Mouse (Mus musculus): ENCODE results near the gene Ahnak2. TPM values are rescaled to one million over a fixed set of nuclear protein-coding genes. Genes with fewer than 3 reads are reported as not detected.
"Not testable (repeated sequence)": the region's sequence is repeated elsewhere in the genome, so short reads cannot be mapped to it uniquely, and the experiment has no call there.

The Ahnak2 gene
- total RNA-seq, 2 experiments from 2014 or later, result 15.3 to 16.6 TPM

DNA sequence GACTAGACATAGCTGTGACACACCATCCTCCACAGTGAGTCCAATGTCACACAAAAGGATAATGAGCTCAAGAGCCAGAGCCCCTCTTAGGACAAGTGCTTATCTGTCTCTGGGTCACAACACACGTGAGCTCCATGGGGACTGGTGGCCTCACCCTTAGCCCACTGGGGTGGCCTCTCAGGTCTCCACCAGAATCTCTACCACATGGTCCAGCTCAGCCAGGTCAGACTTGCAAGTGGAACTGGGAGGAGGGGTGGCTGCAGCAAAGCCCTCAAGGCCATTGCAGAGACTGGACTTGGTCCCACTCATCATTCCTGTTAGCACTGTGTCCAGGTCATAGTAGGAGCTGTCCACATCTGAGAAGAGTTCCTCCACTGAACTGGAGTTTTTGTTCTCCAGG lies 18.8 kb upstream of the Ahnak2 start:
- no peak for DNase-seq

DNA sequence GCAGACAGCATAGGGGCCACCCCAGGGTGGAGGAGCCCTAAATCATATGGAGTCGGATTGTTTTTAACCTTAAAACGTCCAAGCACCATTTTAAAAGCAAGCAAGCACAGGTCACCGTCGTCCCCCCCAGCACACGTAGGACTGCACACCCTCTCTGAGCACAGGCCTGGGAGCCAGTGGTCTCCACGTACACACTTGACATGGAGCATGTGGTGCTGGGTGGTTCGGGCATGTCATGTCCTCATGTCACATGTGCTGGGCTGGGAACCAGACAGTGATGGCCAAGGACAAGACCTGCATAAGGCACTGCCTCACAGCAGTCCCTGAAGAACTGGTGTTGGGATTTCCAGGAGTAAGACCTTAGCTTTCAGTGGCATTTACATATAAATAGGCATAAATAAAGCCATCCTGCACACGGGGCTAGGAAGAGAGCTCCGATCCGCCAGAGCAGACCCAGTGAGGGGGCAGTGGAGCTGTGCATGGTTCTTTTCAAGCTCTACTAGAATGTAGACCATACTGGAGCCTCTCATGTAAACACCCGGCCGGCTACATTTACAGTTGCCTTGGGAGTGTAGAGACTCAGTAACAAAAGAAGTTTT lies 18.0 kb upstream of the Ahnak2 start:
- DNase-seq, result no peak

GRCm38 (mm10) chr12:112819057-112819662 lies 16.7 kb upstream of the Ahnak2 start:
- DNase-seq, result no peak

- DNase-seq, result not testable (repeated sequence)
These were observed 14.4 kb upstream of the Ahnak2 start for GRCm38 (mm10) chr12:112816866-112817265.

- DNase-seq, result peak in 1 of 2 experiments; percentile 69
These were observed 13.8 kb upstream of the Ahnak2 start for GRCm38 (mm10) chr12:112816294-112816693.

DNA sequence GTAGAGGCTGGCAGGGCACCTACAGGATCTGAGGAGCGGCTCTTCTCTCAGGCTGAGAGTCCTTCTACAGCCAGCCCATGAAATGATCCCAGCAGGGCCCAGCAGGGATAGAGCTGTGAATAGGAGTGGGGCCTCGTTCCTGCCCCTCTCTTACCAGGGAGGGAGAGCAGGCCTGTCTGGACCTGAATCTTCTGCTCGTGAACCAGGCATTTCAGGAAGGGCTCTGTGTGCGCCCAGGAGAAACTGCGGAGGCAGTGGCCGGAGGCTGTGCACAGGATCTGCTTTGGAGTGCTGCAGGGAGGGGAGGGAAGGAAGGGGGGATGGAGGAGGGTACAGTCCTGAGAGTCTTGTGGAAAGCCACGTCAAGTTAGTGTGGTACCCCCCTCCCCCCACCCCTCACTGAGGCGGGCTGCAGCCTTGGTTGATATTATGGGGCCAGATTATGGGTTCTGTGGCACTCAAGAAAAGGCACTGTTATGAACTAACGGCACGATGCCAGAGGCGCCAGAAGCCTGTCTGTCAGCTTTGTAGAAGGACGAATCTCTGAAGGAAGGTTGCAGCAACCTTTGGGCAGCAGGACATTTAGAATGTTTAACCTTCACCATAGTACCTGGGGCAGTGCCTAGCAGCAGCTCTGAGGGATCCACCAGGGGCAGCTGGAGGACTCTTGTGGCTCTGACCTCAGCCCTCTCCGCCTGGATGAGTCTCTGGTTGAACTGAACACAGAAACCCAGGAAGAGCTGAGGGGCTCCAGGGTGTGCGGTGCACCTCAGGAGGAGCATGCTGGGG lies 12.4 kb upstream of the Ahnak2 start:
- no peak for DNase-seq

DNA sequence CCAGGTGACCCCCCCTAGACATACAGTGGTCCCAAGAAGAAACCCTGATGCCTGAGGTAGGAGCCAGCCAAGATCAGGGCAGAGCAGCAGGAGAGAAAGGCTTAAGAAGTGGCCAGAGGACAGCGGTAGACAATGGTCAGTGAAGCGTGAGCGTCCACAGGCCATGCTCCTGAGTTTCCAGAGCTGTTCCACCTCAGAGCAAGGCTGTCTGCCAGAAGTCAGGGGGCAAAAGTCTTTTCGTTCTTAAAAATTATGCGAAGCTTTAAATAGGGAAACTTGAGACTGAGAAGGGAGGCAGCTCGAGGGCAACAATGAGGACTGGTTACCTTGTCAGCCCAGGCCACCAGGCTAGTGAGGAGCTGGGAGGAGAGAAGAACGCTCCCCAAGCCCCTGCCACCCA lies 10.9 kb upstream of the Ahnak2 start:
- DNase-seq, result no peak

GRCm38 (mm10) chr12:112810092-112810885 lies 7.8 kb upstream of the Ahnak2 start:
- DNase-seq, result no peak

DNA sequence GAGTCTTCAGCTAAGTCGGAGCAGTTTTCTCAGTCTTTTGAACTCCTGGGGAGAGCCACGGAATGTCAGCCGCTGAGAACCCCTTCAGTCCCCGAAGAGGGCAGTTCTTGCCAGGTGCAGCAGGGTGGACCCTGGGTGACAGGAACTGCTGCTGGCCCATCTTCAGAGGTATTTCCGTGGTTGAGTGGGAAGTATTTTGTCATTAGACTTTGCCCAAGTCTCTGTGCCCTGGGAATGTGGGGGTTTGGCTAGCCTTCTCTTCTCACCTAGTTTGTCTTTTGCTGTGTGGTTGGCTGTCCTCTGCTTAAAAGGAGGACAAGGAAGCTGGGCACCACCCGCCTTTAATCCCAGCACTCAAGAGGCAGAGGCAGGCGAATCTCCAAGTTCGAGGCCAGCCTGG lies 7.2 kb upstream of the Ahnak2 start:
- DNase-seq, result no peak

DNA sequence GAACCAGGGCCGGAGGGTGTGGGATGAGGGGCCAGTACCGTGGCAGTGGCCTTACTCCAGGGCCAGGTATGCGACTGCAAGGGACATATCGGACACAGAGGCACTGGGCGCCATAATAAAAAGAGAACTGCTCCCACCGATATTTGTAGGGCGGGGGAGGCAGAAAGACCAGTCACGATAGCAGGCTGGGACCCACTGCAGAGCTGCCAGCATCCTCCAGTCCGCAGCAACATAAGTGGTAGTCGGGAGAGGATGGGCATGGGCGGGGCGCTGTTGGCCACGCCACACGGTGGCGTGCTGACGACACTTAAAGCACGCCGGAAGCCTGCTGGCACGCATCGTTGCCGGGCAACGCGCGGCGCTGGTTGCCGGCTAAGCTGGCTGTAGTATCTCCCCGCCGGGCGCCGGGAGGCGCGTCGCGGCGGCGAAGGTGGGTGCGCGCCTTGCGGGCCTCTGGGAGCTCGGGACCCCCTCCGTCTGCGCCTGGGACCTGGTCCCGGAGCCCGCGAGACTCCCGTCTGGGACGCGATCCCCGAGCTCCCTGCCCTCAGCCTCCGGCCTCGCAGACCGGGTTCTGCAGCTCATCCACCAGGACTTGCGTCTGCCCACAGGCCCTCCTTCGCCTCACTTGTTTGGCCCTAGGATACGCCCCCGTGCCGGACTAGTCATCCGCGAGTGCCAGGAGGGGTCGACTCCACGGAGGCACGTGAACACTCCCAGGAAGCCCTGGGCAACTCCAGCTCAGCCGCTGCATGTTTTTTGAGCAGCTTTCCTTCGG lies 6.3 kb upstream of the Ahnak2 start, which contains the start of gene Clba1:
TSS of gene Clba1 (plus strand) at position 351 of the 778 bp plus-strand sequence.
- DNase-seq, result peak; percentile 93 to 94

GRCm38 (mm10) chr12:112808212-112808586 lies 5.7 kb upstream of the Ahnak2 start:
- DNase-seq, result no peak

GRCm38 (mm10) chr12:112807796-112808195 lies 5.3 kb upstream of the Ahnak2 start:
- DNase-seq, result no peak

DNA sequence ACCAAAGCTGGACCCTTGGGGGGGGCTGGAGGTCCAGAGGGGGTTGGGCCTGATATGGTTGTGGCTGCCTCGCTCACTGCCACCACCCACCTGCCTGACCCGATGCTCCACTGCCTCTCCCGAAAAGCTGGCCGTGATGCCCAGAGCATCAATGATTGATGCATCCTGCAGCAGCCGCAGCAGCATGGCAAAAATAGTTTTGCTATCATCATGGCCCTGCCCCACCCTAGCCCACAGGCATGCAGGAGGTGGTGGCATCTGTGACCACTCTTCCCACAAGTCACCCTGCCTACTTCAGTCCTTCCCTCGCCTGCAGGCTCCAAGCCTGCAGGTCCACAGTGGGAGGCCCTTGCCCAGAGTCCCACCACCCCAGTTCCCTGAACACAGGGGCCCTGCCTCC lies 3.6 kb upstream of the Ahnak2 start:
- DNase-seq, result no peak

- peak; percentile 50 to 51 for DNase-seq
These were observed 1.6 kb upstream of the Ahnak2 start for GRCm38 (mm10) chr12:112804046-112804445.

GRCm38 (mm10) chr12:112802917-112803316 lies 460 bp upstream of the Ahnak2 start:
- DNase-seq, result no peak

- peak; percentile 63 to 85 for DNase-seq
These were observed 2.0 kb downstream of the Ahnak2 start for GRCm38 (mm10) chr12:112800476-112800875.

- no peak for DNase-seq
These were observed 3.1 kb downstream of the Ahnak2 start for GRCm38 (mm10) chr12:112799237-112799970.

GRCm38 (mm10) chr12:112798716-112799115 lies 3.7 kb downstream of the Ahnak2 start:
- no peak for DNase-seq

DNA sequence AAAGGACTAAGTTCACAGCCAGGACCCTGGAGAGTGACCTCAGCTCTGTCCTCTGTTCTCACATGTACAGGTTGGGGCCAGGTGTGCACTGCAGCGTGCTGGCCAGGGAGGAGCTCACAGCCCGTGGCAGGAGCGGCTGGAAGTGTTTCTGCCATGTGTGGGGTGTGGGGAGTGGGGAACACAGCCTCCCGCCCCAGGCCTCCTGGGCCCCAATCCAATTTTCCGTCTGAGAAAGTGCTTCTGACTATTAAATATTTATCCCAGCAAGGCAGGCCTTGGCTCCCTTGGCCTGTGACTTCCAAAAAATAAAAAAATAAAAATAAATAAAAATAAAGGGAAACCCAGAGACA lies 4.2 kb downstream of the Ahnak2 start:
- no peak for DNase-seq

GRCm38 (mm10) chr12:112797672-112798331 lies 4.7 kb downstream of the Ahnak2 start:
- peak; percentile 51 to 54 for DNase-seq
